Mouse (Mus musculus): ENCODE data around the gene Bcl6. TPM values are rescaled to one million over a fixed set of nuclear protein-coding genes. Genes with fewer than 3 reads are reported as not detected.

Bcl6 gene
- total RNA-seq, 2 experiments from 2014 or later = 26.0 to 30.1 TPM

GRCm38 (mm10) chr16:23993351-23994321 lies 5.0 kb upstream of the Bcl6 start:
- no peak for DNase-seq (ENCODE audit: low spot score in 2 of 2)
- intact Hi-C loops (cut with DNase I) = no loop called here

- DNase-seq (ENCODE audit: low spot score in 2 of 2) = no peak
- intact Hi-C loops (cut with DNase I) = loop anchor here (2.0 kb wide), 1 partner anchor 401 kb away; the partner anchor contains the start of gene Lpp
These were observed 3.4 kb upstream of the Bcl6 start for GRCm38 (mm10) chr16:23991846-23992580.

- peak; percentile 78 to 87 for DNase-seq (ENCODE audit: low spot score in 2 of 2)
These were observed 2.5 kb upstream of the Bcl6 start for GRCm38 (mm10) chr16:23991170-23991569.

GRCm38 (mm10) chr16:23990161-23990970 lies 1.7 kb upstream of the Bcl6 start:
- DNase-seq (ENCODE audit: low spot score in 2 of 2) = no peak
- intact Hi-C loops (cut with DNase I) = loop anchor here (2.0 kb wide), 1 partner anchor 402 kb away; the partner anchor contains the start of gene Lpp

More at GRCm38 (mm10) chr16:23991170-23991569, 2.5 kb upstream of the Bcl6 start:
- intact Hi-C loops (cut with DNase I) = loop anchor here (2.0 kb wide), 1 partner anchor 402 kb away; the partner anchor contains the start of gene Lpp

- intact Hi-C loops (cut with DNase I) = loop anchor here (2.0 to 10.0 kb wide), 9 partner anchors 293 to 1965 kb away; partner anchors contain the start of gene Lpp
- peak; percentile 37 to 49 for DNase-seq (ENCODE audit: low spot score in 2 of 2)
These were observed 833 bp upstream of the Bcl6 start for GRCm38 (mm10) chr16:23989209-23990160.

GRCm38 (mm10) chr16:23988157-23988465 lies 541 bp downstream of the Bcl6 start:
- no peak for DNase-seq (ENCODE audit: low spot score in 2 of 2)
- intact Hi-C loops (cut with DNase I) = loop anchor here (1.0 to 10.0 kb wide), 9 partner anchors 294 to 1967 kb away; no protein-coding TSS in a partner anchor

GRCm38 (mm10) chr16:23987341-23988156 lies 1.1 kb downstream of the Bcl6 start:
- peak; percentile 47 to 48 for DNase-seq (ENCODE audit: low spot score in 2 of 2)
- intact Hi-C loops (cut with DNase I) = loop anchor here (1.0 to 10.0 kb wide), 9 partner anchors 295 to 1967 kb away; no protein-coding TSS in a partner anchor

- DNase-seq (ENCODE audit: low spot score in 2 of 2) = peak in 1 of 2 experiments; percentile 34
- intact Hi-C loops (cut with DNase I) = loop anchor here (5.0 to 10.0 kb wide), 8 partner anchors 295 to 1968 kb away; no protein-coding TSS in a partner anchor
These were observed 1.8 kb downstream of the Bcl6 start for GRCm38 (mm10) chr16:23986871-23987270.

GRCm38 (mm10) chr16:23986176-23986575 lies 2.5 kb downstream of the Bcl6 start:
- intact Hi-C loops (cut with DNase I) = loop anchor here (5.0 to 10.0 kb wide), 8 partner anchors 296 to 1969 kb away; no protein-coding TSS in a partner anchor
- DNase-seq (ENCODE audit: low spot score in 2 of 2) = no peak

- intact Hi-C loops (cut with DNase I) = loop anchor here (2.0 to 10.0 kb wide), 9 partner anchors 297 to 1969 kb away; no protein-coding TSS in a partner anchor
- DNase-seq (ENCODE audit: low spot score in 2 of 2) = no peak
These were observed 3.2 kb downstream of the Bcl6 start for GRCm38 (mm10) chr16:23985467-23985861.

GRCm38 (mm10) chr16:23984760-23985466 lies 3.7 kb downstream of the Bcl6 start:
- intact Hi-C loops (cut with DNase I) = loop anchor here (2.0 to 10.0 kb wide), 9 partner anchors 297 to 1970 kb away; no protein-coding TSS in a partner anchor
- DNase-seq (ENCODE audit: low spot score in 2 of 2) = peak in 1 of 2 experiments; percentile 46

- intact Hi-C loops (cut with DNase I) = loop anchor here (2.0 to 10.0 kb wide), 7 partner anchors 641 to 1971 kb away; no protein-coding TSS in a partner anchor
- peak; percentile 82 to 88 for DNase-seq (ENCODE audit: low spot score in 2 of 2)
These were observed 4.5 kb downstream of the Bcl6 start for GRCm38 (mm10) chr16:23984183-23984582.

GRCm38 (mm10) chr16:23982891-23983588 lies 5.6 kb downstream of the Bcl6 start:
- DNase-seq (ENCODE audit: low spot score in 2 of 2) = peak; percentile 67 to 68
- intact Hi-C loops (cut with DNase I) = loop anchor here (1.0 to 10.0 kb wide), 8 partner anchors 642 to 1972 kb away; no protein-coding TSS in a partner anchor

GRCm38 (mm10) chr16:23981925-23982851 lies 6.5 kb downstream of the Bcl6 start:
- intact Hi-C loops (cut with DNase I) = loop anchor here (1.0 to 10.0 kb wide), 8 partner anchors 643 to 1973 kb away; no protein-coding TSS in a partner anchor

More at GRCm38 (mm10) chr16:23981925-23982851, 6.5 kb downstream of the Bcl6 start:
- peak in 1 of 2 experiments; percentile 77 for DNase-seq (ENCODE audit: low spot score in 2 of 2)

Data from left cerebral cortex, postnatal 36 days (tissue).